In genomic region chr7:143686191-143686590, GRCm38 (mm10) we compare ENCODE assay signal across 12 mouse cellular contexts. TPM values are rescaled to one million over a fixed set of nuclear protein-coding genes. Genes with fewer than 3 reads are reported as not detected.
A peak's percentile ranks its signal among the peaks of the same experiment; 100 is the strongest.
DNase-seq lines count a peak whose midpoint lies in the region; ATAC-seq and TF ChIP-seq lines count a peak whose summit lies in the region.
"Not testable (repeated sequence)": the region's sequence is repeated elsewhere in the genome, so short reads cannot be mapped to it uniquely, and the experiment has no call there.
"Had no signal": no experiment of that assay in that cellular context is flagged by ENCODE, and none has a peak within 500 bp of the region (broad histone marks: within the 10 kb centered on the region; RNA-seq: fewer than 3 reads in every experiment).

No protein-coding gene starts in this region.

- peak overlapping the region; percentile 20 for H3K27ac ChIP-seq in bone marrow macrophage, adult 2 months (ENCODE audit: insufficient read depth, low read depth, low read length)
- not testable (repeated sequence) for H3K27ac ChIP-seq in forebrain, embryonic 16.5 days (ENCODE audit: low read length); heart, embryonic 15.5 days; hindbrain, postnatal 0 days; kidney, embryonic 16.5 days (ENCODE audit: low read length); liver, postnatal 0 days (ENCODE audit: low read depth); midbrain, embryonic 13.5 days

- 71% methylated on average over 4 of the region's 4 CpGs for WGBS in forebrain, embryonic 16.5 days
- WGBS in heart, embryonic 15.5 days = 34% methylated on average over 4 of the region's 4 CpGs
- 57% methylated on average over 4 of the region's 4 CpGs for WGBS in hindbrain, postnatal 0 days
- 34% methylated on average over 4 of the region's 4 CpGs for WGBS in kidney, embryonic 16.5 days
- 24% methylated on average over 4 of the region's 4 CpGs for WGBS in liver, postnatal 0 days (ENCODE audit: insufficient replicate concordance)
- 73% methylated on average over 4 of the region's 4 CpGs for WGBS in midbrain, embryonic 13.5 days

- peaks cover 12% of the 10 kb centered on the region; the same call in 1 of the 2 replicates for H3K36me3 ChIP-seq in forebrain, embryonic 16.5 days (ENCODE audit: control insufficient read depth, insufficient read depth)
- H3K36me3 ChIP-seq in heart, embryonic 15.5 days = peaks cover 34% of the 10 kb centered on the region
- H3K36me3 ChIP-seq in hindbrain, postnatal 0 days (ENCODE audit: insufficient read depth, low read length) = peaks cover 22% of the 10 kb centered on the region; the same call in 1 of the 2 replicates
- H3K36me3 ChIP-seq in kidney, embryonic 16.5 days (ENCODE audit: insufficient read depth, low read length) = peaks cover 19% of the 10 kb centered on the region; the same call in 1 of the 2 replicates
- not testable (repeated sequence) for H3K36me3 ChIP-seq in liver, postnatal 0 days (replicated peaks; ENCODE audit: insufficient read depth, low read length)
- peaks cover 35% of the 10 kb centered on the region for H3K36me3 ChIP-seq in midbrain, embryonic 13.5 days

- not testable (repeated sequence) for H3K4me2 ChIP-seq in forebrain, embryonic 16.5 days (ENCODE audit: low read length); kidney, embryonic 16.5 days (replicated peaks; ENCODE audit: low read depth, low read length); liver, postnatal 0 days (ENCODE audit: low read depth, low read length); midbrain, embryonic 13.5 days (replicated peaks)
- peak overlapping the region; percentile 98 for H3K4me2 ChIP-seq in heart, embryonic 15.5 days
- peak overlapping the region; percentile 77; the same call in 1 of the 2 replicates for H3K4me2 ChIP-seq in hindbrain, postnatal 0 days (ENCODE audit: low read depth, low read length)

- H3K9me3 ChIP-seq in forebrain, embryonic 16.5 days (ENCODE audit: control insufficient read depth, low read length); heart, embryonic 15.5 days (replicated peaks); hindbrain, postnatal 0 days (ENCODE audit: low read length); kidney, embryonic 16.5 days (ENCODE audit: low read length); liver, postnatal 0 days (ENCODE audit: low read length); midbrain, embryonic 13.5 days: not testable (repeated sequence)

- H3K27me3 ChIP-seq in forebrain, embryonic 16.5 days (replicated peaks; ENCODE audit: control insufficient read depth, insufficient read depth, low read length); heart, embryonic 15.5 days; hindbrain, postnatal 0 days (ENCODE audit: insufficient read depth, low read length); kidney, embryonic 16.5 days (ENCODE audit: insufficient read depth, low read length); liver, postnatal 0 days (ENCODE audit: insufficient read depth, low read length); midbrain, embryonic 13.5 days: not testable (repeated sequence)

- not testable (repeated sequence) for TF ChIP-seq EP300 in liver, postnatal 0 days (IDR thresholded peaks at IDR 0.05; ENCODE audit: low read depth)

- not testable (repeated sequence) for TF ChIP-seq CTCF in bone marrow macrophage, adult 2 months (IDR thresholded peaks at IDR 0.05; ENCODE audit: low read depth, low read length); hindbrain, postnatal 0 days (IDR thresholded peaks at IDR 0.05; ENCODE audit: low read depth); liver, postnatal 0 days (IDR thresholded peaks at IDR 0.05; ENCODE audit: low read depth)

- TF ChIP-seq POLR2A in bone marrow macrophage, adult 2 months (IDR thresholded peaks at IDR 0.05; ENCODE audit: borderline replicate concordance, low read depth, low read length) = not testable (repeated sequence)

- H3K4me1 ChIP-seq in bone marrow macrophage, adult 2 months (ENCODE audit: control insufficient read depth, insufficient read depth, low read length) = peaks cover 25% of the 10 kb centered on the region
- H3K4me1 ChIP-seq in forebrain, embryonic 16.5 days (replicated peaks; ENCODE audit: control insufficient read depth, insufficient read depth, low read length); heart, embryonic 15.5 days (replicated peaks); hindbrain, postnatal 0 days (ENCODE audit: insufficient read depth, low read length); kidney, embryonic 16.5 days (ENCODE audit: insufficient read depth, low read length); liver, postnatal 0 days (ENCODE audit: insufficient read depth); midbrain, embryonic 13.5 days (replicated peaks): not testable (repeated sequence)

- not testable (repeated sequence) for DNase-seq in hindbrain, postnatal 0 days (ENCODE audit: low spot score); liver, postnatal 0 days

- not testable (repeated sequence) for H3K9ac ChIP-seq in forebrain, embryonic 16.5 days (replicated peaks; ENCODE audit: low read depth, low read length); heart, embryonic 15.5 days; hindbrain, postnatal 0 days (replicated peaks; ENCODE audit: low read length); kidney, embryonic 16.5 days (replicated peaks; ENCODE audit: low read length); liver, postnatal 0 days (replicated peaks); midbrain, embryonic 13.5 days (replicated peaks)

- H3K4me3 ChIP-seq in bone marrow macrophage, adult 2 months (ENCODE audit: insufficient read depth, low read length); forebrain, embryonic 16.5 days (replicated peaks; ENCODE audit: low read length); heart, embryonic 15.5 days; hindbrain, postnatal 0 days (ENCODE audit: low read length); kidney, embryonic 16.5 days (ENCODE audit: low read length); liver, postnatal 0 days (ENCODE audit: low read depth, low read length); midbrain, embryonic 13.5 days (replicated peaks): not testable (repeated sequence)

- ATAC-seq in forebrain, embryonic 16.5 days = peak; percentile 18; the same call in 1 of the 2 replicates
- not testable (repeated sequence) for ATAC-seq in heart, embryonic 15.5 days (replicated peaks; ENCODE audit: insufficient number of reproducible peaks, insufficient read depth, low FRiP score, low read depth); hindbrain, postnatal 0 days
- peak; percentile 59 for ATAC-seq in kidney, embryonic 16.5 days (ENCODE audit: low FRiP score, low TSS enrichment)
- ATAC-seq in liver, postnatal 0 days = peak; percentile 31; the same call in 1 of the 2 replicates
- ATAC-seq in midbrain, embryonic 13.5 days = peak; percentile 37; the same call in 1 of the 2 replicates
- ATAC-seq in neutrophil, adult 5-6 weeks (ENCODE audit: extremely low read depth, insufficient number of reproducible peaks, low FRiP score, poor library complexity, severe bottlenecking) = peak; percentile 37

RNA-seq across cellular contexts. Expression of gene Tnfrsf23, which starts 0.5 kb away (rescaled TPM):
- 9.8 TPM in 2 replicates for polyA plus RNA-seq in bone marrow macrophage, adult 2 months (2012; ENCODE audit: insufficient read depth, insufficient read length, missing spikeins)
- 0.61 and 0.76 TPM in 2 replicates for polyA plus RNA-seq in forebrain, embryonic 16.5 days (2015; fragmentation: Nextera tagmentation; extraction: Ambion mirVana)
- 1.9 and 3.0 TPM in 2 replicates for polyA plus RNA-seq in heart, embryonic 15.5 days (2015; fragmentation: Nextera tagmentation; extraction: Ambion mirVana)
- 0.58 and 1.5 TPM in 2 replicates for total RNA-seq in hindbrain, postnatal 0 days (2014; rRNA removed)
- polyA plus RNA-seq in hindbrain, postnatal 0 days (2015; fragmentation: Nextera tagmentation; extraction: Ambion mirVana) = 0.74 and 1.1 TPM in 2 replicates
- 1.6 and 1.9 TPM in 2 replicates for polyA plus RNA-seq in kidney, embryonic 16.5 days (2015; fragmentation: Nextera tagmentation; extraction: Ambion mirVana)
- 0.90 and 1.1 TPM in 2 replicates for polyA plus RNA-seq in liver, postnatal 0 days (2015; fragmentation: Nextera tagmentation; extraction: Ambion mirVana)
- 0.50 and 1.2 TPM in 2 replicates for polyA plus RNA-seq in midbrain, embryonic 13.5 days (2015; fragmentation: Nextera tagmentation; extraction: Ambion mirVana)
- 8.6 and 10.1 TPM in 2 replicates for total RNA-seq in neutrophil, adult 5-6 weeks (2017)
- total RNA-seq: liver, adult 2 months had no signal
- polyA plus RNA-seq: forebrain, embryonic 11.5 days had no signal

RNA-seq across cellular contexts. Expression of gene Tnfrsf22, which starts 36.7 kb away (rescaled TPM):
- 2.5 and 2.9 TPM in 2 replicates for polyA plus RNA-seq in bone marrow macrophage, adult 2 months (2012; ENCODE audit: insufficient read depth, insufficient read length, missing spikeins)
- polyA plus RNA-seq in forebrain, embryonic 16.5 days (2015; fragmentation: Nextera tagmentation; extraction: Ambion mirVana) = 3.9 and 4.0 TPM in 2 replicates
- polyA plus RNA-seq in heart, embryonic 15.5 days (2015; fragmentation: Nextera tagmentation; extraction: Ambion mirVana) = 2.7 and 2.8 TPM in 2 replicates
- 2.9 and 4.8 TPM in 2 replicates for total RNA-seq in hindbrain, postnatal 0 days (2014; rRNA removed)
- polyA plus RNA-seq in hindbrain, postnatal 0 days (2015; fragmentation: Nextera tagmentation; extraction: Ambion mirVana) = 4.5 and 5.1 TPM in 2 replicates
- polyA plus RNA-seq in kidney, embryonic 16.5 days (2015; fragmentation: Nextera tagmentation; extraction: Ambion mirVana) = 10.0 and 12.3 TPM in 2 replicates
- polyA plus RNA-seq in liver, postnatal 0 days (2015; fragmentation: Nextera tagmentation; extraction: Ambion mirVana) = 0.95 and 1.3 TPM in 2 replicates
- 3.9 and 4.5 TPM in 2 replicates for polyA plus RNA-seq in midbrain, embryonic 13.5 days (2015; fragmentation: Nextera tagmentation; extraction: Ambion mirVana)
- total RNA-seq in neutrophil, adult 5-6 weeks (2017) = 2.1 TPM in 2 replicates
- polyA plus RNA-seq: erythroblast, embryonic 14.5 days had no signal

RNA-seq across cellular contexts. Expression of gene Tnfrsf26, which starts 57.7 kb away (rescaled TPM):
- polyA plus RNA-seq in bone marrow macrophage, adult 2 months (2012; ENCODE audit: insufficient read depth, insufficient read length, missing spikeins) = 5.5 and 7.6 TPM in 2 replicates
- polyA plus RNA-seq in forebrain, embryonic 16.5 days (2015; fragmentation: Nextera tagmentation; extraction: Ambion mirVana) = 0.15 TPM in 1 of 2 replicates, not detected in the other
- 0.64 and 0.86 TPM in 2 replicates for polyA plus RNA-seq in heart, embryonic 15.5 days (2015; fragmentation: Nextera tagmentation; extraction: Ambion mirVana)
- 0.47 and 0.54 TPM in 2 replicates for total RNA-seq in hindbrain, postnatal 0 days (2014; rRNA removed)
- 0.16 and 0.20 TPM in 2 replicates for polyA plus RNA-seq in hindbrain, postnatal 0 days (2015; fragmentation: Nextera tagmentation; extraction: Ambion mirVana)
- polyA plus RNA-seq in kidney, embryonic 16.5 days (2015; fragmentation: Nextera tagmentation; extraction: Ambion mirVana) = 0.51 and 0.56 TPM in 2 replicates
- 1.8 and 2.0 TPM in 2 replicates for polyA plus RNA-seq in liver, postnatal 0 days (2015; fragmentation: Nextera tagmentation; extraction: Ambion mirVana)
- polyA plus RNA-seq in midbrain, embryonic 13.5 days (2015; fragmentation: Nextera tagmentation; extraction: Ambion mirVana) = 0.08 and 0.13 TPM in 2 replicates
- 19.0 and 20.9 TPM in 2 replicates for total RNA-seq in neutrophil, adult 5-6 weeks (2017)
- polyA plus RNA-seq: erythroblast, embryonic 14.5 days; neural tube, embryonic 14.5 days had no signal
